Comparison of ENCODE assay signal across 8 mouse cellular contexts in the genomic region with DNA sequence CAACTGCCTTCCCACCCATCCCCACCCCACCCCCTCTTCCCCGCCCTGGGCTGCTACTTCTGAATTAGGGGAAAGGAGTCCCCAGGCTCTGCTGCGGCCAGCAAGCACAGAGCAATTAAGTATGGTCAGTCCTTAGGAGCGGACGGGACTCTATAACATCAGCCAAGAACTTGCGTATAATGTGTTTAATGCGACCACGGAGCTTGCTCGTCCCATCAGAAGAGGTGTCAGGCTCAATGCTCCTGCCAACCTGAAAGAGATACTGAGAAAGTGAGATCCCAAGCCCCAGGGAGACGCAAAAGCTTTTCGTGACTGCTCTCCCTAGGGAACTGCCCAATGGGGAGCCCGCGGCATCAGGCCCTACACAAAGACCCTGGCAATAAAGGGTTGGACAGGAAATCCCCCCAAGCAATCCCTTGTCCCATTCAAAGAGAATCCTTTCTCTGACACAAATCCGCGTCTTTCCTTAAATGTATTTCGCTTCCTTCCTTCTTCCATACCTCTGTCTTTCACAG. TPM values are rescaled to one million over a fixed set of nuclear protein-coding genes. Genes with fewer than 3 reads are reported as not detected.
DNase-seq lines count a peak whose midpoint lies in the region; ATAC-seq lines count a peak whose summit lies in the region.

No protein-coding gene starts in this region.

- H3K9ac ChIP-seq in heart, embryonic 15.5 days: peak overlapping the region; percentile 74

- no peaks in the 10 kb centered on the region for H3K36me3 ChIP-seq in heart, embryonic 15.5 days
- no peaks in the 10 kb centered on the region for H3K36me3 ChIP-seq in hindbrain, embryonic 10.5 days
- H3K36me3 ChIP-seq in midbrain, embryonic 10.5 days: no peaks in the 10 kb centered on the region

- no peaks in the 10 kb centered on the region for H3K9me3 ChIP-seq in heart, embryonic 15.5 days (replicated peaks)
- no peaks in the 10 kb centered on the region for H3K9me3 ChIP-seq in hindbrain, embryonic 10.5 days
- H3K9me3 ChIP-seq in midbrain, embryonic 10.5 days (replicated peaks): no peaks in the 10 kb centered on the region

- peak overlapping the region; percentile 93 for H3K4me2 ChIP-seq in heart, embryonic 15.5 days

- 5% methylated on average over 15 of the region's 15 CpGs for WGBS in heart, embryonic 15.5 days
- under 1% methylated on average over 15 of the region's 15 CpGs for WGBS in hindbrain, embryonic 10.5 days
- under 1% methylated on average over 15 of the region's 15 CpGs for WGBS in midbrain, embryonic 10.5 days

- H3K4me3 ChIP-seq in heart, embryonic 15.5 days: peak overlapping the region; percentile 81
- peak overlapping the region; percentile 73 for H3K4me3 ChIP-seq in hindbrain, embryonic 10.5 days
- H3K4me3 ChIP-seq in midbrain, embryonic 10.5 days: peak overlapping the region; percentile 73

- no peak; the same call in 1 of the 2 replicates for ATAC-seq in heart, embryonic 15.5 days (replicated peaks; ENCODE audit: insufficient number of reproducible peaks, insufficient read depth, low FRiP score, low read depth)
- no peak for ATAC-seq in activated CD4-positive, CD25-positive, alpha-beta regulatory T cell, adult 4 months
- ATAC-seq in inflammation-experienced regulatory T-cells, adult 6 months: no peak

- H3K27me3 ChIP-seq in heart, embryonic 15.5 days: no peaks in the 10 kb centered on the region
- no peaks in the 10 kb centered on the region for H3K27me3 ChIP-seq in hindbrain, embryonic 10.5 days (ENCODE audit: insufficient read depth, poor library complexity, severe bottlenecking)
- peaks cover 25% of the 10 kb centered on the region for H3K27me3 ChIP-seq in midbrain, embryonic 10.5 days (ENCODE audit: low read depth, poor library complexity, severe bottlenecking)

- H3K27ac ChIP-seq in heart, embryonic 15.5 days: peak overlapping the region; percentile 96
- H3K27ac ChIP-seq in hindbrain, embryonic 10.5 days: peak overlapping the region; percentile 92
- peak overlapping the region; percentile 86 for H3K27ac ChIP-seq in midbrain, embryonic 10.5 days (replicated peaks)

- no peak for DNase-seq in heart, postnatal 14 days
- DNase-seq in ZHBTc4 (ENCODE audit: low read depth, low spot score): peak; percentile 38
- DNase-seq in hindbrain, embryonic 10.5 days (ENCODE audit: low spot score): no peak
- DNase-seq in midbrain, embryonic 10.5 days (ENCODE audit: low spot score): no peak
- no peak for DNase-seq in layer of hippocampus, adult 9-10 months (ENCODE audit: low spot score)

- peaks cover 30% of the 10 kb centered on the region for H3K4me1 ChIP-seq in heart, embryonic 15.5 days (replicated peaks)
- H3K4me1 ChIP-seq in hindbrain, embryonic 10.5 days (replicated peaks): peaks cover 43% of the 10 kb centered on the region
- H3K4me1 ChIP-seq in midbrain, embryonic 10.5 days: peaks cover 61% of the 10 kb centered on the region

- intact Hi-C loops in heart, postnatal 14 days (cut with DNase I): no loop called here

RNA-seq across cellular contexts. Expression of a gene that starts 0.4 kb away (rescaled TPM):
- 49.3 and 49.4 TPM in 2 replicates for polyA plus RNA-seq in heart, embryonic 15.5 days (2015; fragmentation: Nextera tagmentation; extraction: Ambion mirVana)
- 10 to 100 TPM; 19.5 to 21.8 TPM for total RNA-seq in heart, postnatal 14 days (2021)
- 42.4 and 44.6 TPM in 2 replicates for polyA plus RNA-seq in hindbrain, embryonic 10.5 days (2016; fragmentation: Nextera tagmentation; extraction: Ambion mirVana)
- polyA plus RNA-seq in midbrain, embryonic 10.5 days (2016; fragmentation: Nextera tagmentation; extraction: Ambion mirVana): 29.3 and 29.7 TPM in 2 replicates
- under 1 TPM in 1 of 2 experiments, not detected in 1; 0.58 TPM for polyA plus RNA-seq in activated CD4-positive, CD25-positive, alpha-beta regulatory T cell, adult 4 months (2017; shearing (Covaris generic))
- under 1 TPM; 0.04 to 0.47 (median 0.29) TPM for polyA plus RNA-seq in inflammation-experienced regulatory T-cells, adult 6 months (2017; shearing (Covaris generic))

Comparison
In these comparisons a context has a peak if more than half of its experiments do, and no peak if none do; other contexts are left out.
1. RNA of a gene that starts 0.4 kb away (polyA plus RNA-seq): 49.3 to 49.4 TPM in heart, embryonic 15.5 days, 42.4 to 44.6 TPM in hindbrain, embryonic 10.5 days and 29.3 to 29.7 TPM in midbrain, embryonic 10.5 days; 0.58 TPM in activated CD4-positive, CD25-positive, alpha-beta regulatory T cell, adult 4 months and 0.04 to 0.47 TPM in inflammation-experienced regulatory T-cells, adult 6 months; every median in the first group is over 10 times any median in the second.
2. Peak in every context shown above with its lines, with median percentiles within 50 percentile points of each other: H3K27ac ChIP-seq and H3K4me3 ChIP-seq.